Mouse (Mus musculus) adrenal gland, postnatal 10 days (tissue): ENCODE results near the gene Arrb1. TPM values are rescaled to one million over a fixed set of nuclear protein-coding genes. Genes with fewer than 3 reads are reported as not detected.

ENCODE experiments used
- DNase-seq: peaks from one replicate; pipeline ENCODE4 v3.0.0; 2021; ENCODE audit warnings: mixed read lengths
- total RNA-seq, 2 experiments: library from RNA; stranded (reverse); gene quantifications; 2 replicates each; pipeline ENCODE4 v1.2.3; 2021

The Arrb1 gene
- total RNA-seq, 2 experiments from 2014 or later, result 46.2 to 56.8 TPM

DNA sequence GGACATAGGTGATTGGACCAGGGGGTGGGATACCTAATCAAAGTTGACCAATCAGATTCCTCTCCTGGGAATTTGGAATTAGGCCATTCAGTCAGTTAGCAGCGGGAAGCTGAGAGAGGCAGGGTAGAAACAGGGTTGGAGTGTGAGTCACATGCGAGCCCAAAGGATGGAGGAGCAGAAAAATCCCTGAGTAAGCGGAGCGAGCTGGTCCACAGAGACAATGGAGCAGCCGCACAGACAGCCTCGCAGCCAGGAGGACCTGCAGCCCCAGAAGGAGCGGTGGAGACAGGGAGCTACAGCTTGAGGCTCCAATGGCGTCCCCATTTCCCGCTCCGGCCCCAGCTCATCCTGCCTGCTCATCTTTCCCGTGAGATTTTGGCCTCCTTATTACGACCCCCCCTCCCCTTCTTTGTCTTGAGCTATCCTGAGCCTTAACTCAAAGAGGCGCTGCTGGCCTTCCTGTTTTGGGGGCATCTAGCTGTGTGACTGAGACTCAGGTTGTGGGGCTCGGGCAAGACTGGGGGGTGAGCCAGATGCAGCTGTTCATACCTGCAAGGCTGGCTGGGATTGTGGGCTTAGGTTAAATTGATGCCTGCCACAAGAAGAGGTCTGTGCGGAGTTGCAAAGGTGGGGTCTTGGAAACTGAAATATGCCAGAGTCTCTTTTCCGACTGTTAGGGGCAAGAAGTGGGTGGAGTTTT, 44.4 kb downstream of the Arrb1 start:
- DNase-seq, result no peak

DNA sequence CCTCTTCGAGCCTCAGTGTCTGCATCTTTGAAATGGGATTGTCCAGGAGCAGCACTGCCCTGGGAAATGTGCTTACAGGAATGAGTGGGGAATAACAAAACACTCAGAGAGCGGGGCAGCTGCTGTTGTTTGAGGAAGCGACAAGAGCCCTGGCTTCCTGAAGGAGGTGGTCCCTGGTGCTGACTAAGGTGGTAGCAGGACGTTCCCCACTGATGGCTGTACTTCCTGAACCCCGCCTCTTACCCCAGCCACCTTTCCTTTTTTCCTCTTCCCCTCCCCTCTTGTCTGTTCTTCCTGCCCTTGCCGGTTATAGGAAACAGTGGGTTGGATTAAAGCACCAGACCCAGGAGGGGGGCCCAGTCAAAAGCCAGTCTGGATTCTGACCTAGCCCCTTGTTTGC, 45.0 kb downstream of the Arrb1 start:
- no peak for DNase-seq

DNA sequence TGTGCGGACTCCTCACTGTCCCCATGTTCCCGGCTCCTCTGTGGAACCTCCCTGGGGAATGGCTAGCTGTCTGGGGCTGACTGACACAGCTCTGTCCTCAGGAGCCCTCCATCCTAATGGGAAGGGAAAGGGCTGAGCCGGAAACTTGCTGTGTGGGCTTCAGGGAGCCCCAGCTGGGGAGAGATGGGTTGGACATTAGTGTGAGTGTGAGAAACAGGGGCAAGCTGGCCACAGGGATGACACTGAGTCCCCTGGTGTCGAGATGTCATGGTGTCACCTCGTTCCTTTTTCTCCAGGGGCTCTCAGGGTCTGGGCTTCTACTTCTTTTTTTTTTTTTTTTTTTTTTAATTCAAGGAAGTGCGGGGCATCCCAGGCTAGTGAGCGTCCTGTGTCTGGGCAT, 47.0 kb downstream of the Arrb1 start:
- no peak for DNase-seq

DNA sequence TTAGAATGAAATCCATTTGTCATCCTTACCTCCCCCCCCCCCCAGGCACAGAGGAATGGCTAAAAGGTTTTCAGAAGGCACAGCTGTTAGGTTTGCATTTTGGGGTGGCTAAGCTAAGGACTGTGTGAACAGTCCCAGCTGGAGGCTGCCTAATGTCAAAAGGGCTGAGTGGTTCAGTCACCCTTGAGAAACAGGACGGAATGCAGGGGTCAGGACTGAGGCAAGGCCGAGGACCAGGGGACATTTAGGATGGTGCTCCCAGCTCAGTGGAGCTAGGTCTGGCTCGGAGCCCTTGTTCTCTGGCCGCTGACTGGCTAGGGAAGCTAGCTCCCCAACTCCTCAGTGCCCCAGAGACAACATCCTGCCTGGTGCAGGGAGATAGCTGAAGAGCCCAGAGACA, 47.6 kb downstream of the Arrb1 start:
- no peak for DNase-seq

DNA sequence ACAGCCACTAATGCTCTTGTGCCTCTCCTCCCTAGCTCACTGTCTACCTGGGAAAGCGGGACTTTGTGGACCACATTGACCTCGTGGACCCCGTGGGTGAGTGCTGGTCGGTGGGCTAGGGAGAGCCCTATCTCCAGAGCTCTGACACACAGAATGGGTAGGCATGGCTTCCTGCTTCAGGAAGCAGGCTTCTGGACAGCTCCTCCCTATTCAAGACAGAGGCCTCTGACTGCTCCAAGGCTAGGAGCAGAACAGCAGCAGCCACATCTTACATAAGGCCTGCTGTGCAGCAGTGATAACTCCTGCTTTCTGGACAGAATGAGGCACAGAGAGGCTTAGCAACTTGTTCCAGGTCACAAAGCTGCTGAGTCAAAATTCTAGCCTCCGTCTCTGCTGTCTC, 48.4 kb downstream of the Arrb1 start:
- no peak for DNase-seq

GRCm38 (mm10) chr7:99585976-99586375, 50.7 kb downstream of the Arrb1 start:
- peak; percentile 42 for DNase-seq

DNA sequence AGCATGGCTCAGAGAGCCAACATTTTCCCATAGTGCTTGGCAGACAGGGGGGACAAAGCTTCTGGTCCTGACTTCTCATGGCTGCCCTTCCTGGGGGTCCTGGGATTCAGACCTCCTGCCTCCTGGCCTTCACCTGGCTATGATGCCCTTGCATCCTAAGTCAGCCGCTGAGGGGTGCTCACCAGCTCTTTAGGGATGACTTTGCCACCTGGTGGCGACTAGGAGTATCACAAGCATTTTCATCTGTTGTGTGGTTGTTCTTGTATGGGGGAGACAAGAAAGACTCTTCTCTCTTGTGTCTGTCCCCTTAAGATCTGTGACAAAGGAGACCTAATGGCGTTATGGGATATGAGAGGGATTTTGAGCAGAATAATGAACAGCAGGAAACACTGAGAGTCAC, 54.8 kb downstream of the Arrb1 start:
- peak; percentile 79 for DNase-seq

GRCm38 (mm10) chr7:99590646-99591045, 55.4 kb downstream of the Arrb1 start:
- DNase-seq, result no peak

DNA sequence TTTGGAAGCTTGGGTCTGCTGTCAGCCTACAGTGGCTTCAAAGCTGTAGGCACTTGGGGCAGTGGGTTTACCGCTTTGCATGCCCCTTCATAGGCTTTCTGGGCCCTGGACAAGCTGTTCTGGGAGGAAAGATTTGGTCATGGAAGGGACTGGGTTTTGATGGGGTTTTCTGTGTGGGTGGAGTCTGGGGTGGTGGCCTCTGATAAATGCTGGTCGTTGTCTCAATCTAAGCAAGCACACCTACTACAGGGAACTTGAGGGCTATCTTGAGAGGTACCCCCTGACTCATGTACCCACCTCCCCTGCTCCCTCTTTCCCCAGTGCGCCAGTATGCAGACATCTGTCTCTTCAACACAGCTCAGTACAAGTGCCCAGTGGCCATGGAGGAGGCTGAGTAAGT, 57.4 kb downstream of the Arrb1 start:
- DNase-seq, result no peak

DNA sequence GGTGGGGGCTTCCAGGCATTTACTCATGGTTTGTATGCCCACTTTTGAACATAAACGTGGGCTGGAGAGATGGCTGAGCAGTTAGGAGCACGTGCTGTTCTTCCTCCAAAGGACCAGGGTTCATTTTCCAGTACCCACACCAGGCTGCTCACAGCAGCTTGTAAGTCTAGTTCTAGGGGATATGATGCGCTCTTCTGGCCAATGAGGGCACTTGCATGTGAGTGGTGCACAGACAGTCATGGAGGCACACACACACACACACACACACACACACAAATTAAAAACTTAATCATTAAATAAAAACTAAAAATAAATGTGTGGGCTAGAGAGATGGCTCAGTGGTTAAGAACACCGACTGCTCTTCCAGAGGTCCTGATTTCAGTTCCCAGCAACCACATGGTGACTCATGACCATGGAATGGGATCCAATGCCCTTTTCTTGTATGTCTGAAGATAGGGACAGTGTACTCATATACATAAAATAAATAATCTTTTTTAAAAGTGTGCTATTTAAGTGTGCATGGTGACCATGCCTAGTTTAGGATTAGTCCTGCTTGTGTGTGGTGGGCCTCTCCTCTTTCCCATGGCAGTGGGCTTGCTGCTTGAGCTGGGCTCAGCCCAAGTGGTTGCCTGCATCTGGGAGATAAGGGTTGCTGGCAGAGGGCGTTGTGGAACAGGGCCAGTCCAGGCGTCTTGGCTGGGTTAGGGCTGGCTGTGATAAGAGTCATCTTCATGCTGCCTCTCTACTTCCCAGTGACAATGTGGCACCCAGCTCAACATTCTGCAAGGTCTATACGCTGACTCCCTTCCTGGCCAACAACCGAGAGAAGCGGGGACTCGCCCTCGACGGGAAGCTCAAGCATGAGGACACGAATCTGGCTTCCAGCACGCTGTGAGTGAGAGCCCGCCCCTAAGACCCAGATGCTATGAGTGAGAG, 58.9 kb downstream of the Arrb1 start:
- no peak for DNase-seq

- DNase-seq, result no peak
Observed at GRCm38 (mm10) chr7:99598722-99599121, 63.5 kb downstream of the Arrb1 start.

DNA sequence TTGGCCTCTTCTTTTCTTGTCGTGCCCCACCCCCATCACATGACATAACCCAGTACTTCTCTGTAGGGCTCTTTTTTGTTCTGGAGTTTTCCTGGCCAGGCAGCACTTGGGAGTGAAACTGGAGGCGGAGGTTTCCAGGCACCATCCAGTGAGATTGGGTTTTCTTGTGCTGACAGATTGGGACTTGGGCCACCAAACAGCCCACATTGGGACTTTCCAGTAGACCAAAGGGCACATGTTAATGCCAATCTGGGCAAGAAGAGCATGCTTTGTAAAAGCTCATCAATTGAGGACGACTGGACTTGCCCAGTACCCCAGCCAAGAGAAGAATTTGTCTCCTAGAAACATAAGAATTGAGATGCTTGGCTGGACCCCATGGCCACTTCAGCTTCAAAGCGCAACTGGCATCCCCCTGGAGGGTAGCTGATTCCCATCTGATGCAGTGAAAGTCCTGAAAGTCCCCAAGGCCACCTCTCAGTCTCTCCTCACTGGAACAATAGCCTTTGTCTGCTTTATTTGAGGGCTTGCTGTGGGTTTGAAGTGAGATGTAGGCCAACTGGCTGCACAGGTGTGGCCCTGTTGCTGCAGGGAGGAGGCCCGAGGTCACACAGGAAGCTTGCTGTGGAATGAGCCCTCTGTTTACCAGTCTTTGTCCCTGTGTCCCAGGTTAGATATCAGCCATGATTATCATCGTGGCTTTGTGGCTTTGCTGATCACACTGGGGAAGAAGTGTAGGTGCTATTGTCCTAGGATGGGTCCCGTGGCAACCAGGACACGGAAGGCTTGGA, 68.8 kb downstream of the Arrb1 start:
- no peak for DNase-seq

DNA sequence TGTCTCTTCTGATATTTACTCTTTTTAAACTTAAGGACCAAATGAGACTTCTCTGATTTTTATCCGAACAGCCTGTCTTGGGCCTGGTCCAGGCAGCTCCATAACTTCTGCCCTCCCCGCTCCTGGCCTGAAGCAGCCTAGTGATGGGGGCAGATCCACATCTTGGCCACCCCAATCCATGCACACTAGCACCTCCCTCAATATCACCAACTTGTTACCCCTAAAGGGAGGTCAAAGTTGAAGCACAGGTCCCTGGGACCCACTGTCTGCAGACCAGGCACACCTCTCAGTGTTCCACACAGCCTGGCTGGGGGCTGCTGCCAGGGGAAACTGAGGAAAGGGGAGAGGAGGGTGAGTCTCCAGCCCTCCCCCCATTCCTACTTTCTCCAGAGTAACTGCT, 69.8 kb downstream of the Arrb1 start:
- no peak for DNase-seq

DNA sequence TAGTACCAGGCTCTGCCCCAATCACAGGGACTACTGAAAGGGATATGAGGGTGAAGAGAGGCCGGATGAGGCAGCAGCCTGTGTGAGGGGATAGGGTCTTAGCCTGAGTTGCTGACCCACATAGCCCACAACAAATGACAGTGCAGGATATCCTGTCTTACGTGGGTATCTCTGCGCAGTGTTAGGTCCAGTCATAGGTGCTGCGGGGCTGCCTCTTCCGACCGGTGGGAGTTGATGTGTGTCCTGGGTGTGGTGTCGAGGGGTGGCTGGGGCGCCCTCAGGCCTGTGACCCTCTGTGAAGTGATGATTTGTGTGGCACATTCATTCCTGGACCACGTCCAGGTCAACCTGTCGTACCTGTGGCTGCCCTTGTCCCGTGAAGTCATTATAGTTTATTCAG, 71.0 kb downstream of the Arrb1 start:
- no peak for DNase-seq

DNA sequence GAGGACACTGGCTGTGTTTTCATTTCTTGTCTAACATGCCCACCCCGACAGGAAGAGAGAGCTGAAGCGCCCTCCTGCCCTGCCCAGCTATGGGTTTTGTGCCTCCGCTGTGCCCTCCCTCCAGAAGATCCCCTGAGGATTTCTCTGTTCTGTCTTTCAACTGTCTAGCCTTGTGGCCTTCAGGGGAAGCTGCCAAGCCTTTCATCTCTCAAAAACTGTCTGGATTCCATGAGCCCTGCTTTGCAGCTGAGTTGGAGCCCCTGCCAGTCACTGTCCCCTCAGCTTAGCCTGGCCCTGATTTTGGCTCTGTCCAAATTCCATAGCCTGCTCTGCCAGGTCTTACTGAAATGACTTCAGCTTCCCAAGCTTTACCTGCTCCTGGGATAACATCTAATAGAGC, 71.5 kb downstream of the Arrb1 start:
- peak; percentile 74 for DNase-seq

DNA sequence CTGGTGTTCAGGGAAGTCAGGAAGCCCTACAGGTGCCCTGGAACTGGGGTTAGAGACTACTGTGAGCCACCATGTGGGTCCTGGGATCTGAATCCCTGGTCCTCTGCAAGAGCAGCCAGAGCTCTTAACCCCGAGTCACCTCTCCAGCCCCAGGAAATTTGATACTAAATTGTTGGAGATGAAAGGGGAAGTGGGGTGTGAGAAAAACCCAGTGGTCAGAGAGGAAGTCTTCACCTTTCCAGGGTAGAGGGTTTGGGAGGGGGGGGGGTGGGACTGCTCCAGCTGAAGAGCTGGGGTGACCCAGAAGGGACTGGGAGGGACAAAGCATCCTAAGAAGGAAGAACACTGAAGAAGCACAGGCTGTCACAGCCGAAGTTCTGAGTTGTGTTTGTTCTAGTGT, 72.4 kb downstream of the Arrb1 start:
- no peak for DNase-seq

GRCm38 (mm10) chr7:99618264-99618663, 83.0 kb downstream of the Arrb1 start:
- no peak for DNase-seq

GRCm38 (mm10) chr7:99618860-99619259, 83.6 kb downstream of the Arrb1 start:
- peak; percentile 62 for DNase-seq

- peak; percentile 95 for DNase-seq
Observed at GRCm38 (mm10) chr7:99625722-99626375, 90.6 kb downstream of the Arrb1 start.

- DNase-seq, result peak; percentile 86
Observed at GRCm38 (mm10) chr7:99626376-99627270, 91.4 kb downstream of the Arrb1 start, which contains the start of gene Tpbgl. Tpbgl (minus strand) TSS chr7:99627103.

DNA sequence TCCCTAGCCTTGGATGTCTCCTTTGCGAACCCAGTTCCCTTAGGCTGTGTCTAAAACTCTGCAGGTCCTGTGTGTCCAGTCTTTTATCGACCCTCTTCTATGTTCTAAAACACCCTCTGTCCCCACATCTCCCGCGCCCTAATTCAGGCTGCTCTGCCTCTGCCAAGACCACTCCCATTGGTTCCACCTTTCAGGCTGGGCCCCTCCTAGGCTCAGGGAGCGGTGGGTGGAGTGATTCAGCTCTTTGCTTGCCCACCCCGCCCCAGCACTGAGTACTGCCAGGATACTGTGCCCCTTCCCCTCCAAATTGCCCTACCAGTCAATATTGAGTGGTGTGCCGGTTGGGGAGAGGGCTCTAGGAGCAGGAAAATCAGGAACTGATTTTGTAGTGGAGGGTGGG, 92.1 kb downstream of the Arrb1 start:
- no peak for DNase-seq
